Comparison of ENCODE assay signal across 20 mouse cellular contexts in genomic region chr5:139208183-139208582, GRCm38 (mm10). TPM values are rescaled to one million over a fixed set of nuclear protein-coding genes. Genes with fewer than 3 reads are reported as not detected.
DNase-seq lines count a peak whose midpoint lies in the region; ATAC-seq and TF ChIP-seq lines count a peak whose summit lies in the region.
"Had no signal": no experiment of that assay in that cellular context is flagged by ENCODE, and none has a peak within 500 bp of the region (broad histone marks: within the 10 kb centered on the region; RNA-seq: fewer than 3 reads in every experiment).

No protein-coding gene starts in this region.

- H3K36me3 ChIP-seq in liver, embryonic 13.5 days = peaks cover 50% of the 10 kb centered on the region
- H3K36me3 ChIP-seq in liver, postnatal 0 days (replicated peaks; ENCODE audit: insufficient read depth, low read length) = peaks cover 12% of the 10 kb centered on the region
- peaks cover 16% of the 10 kb centered on the region for H3K36me3 ChIP-seq in myocyte (ENCODE audit: control insufficient read depth, insufficient read depth)
- H3K36me3 ChIP-seq in heart, embryonic 11.5 days (ENCODE audit: control insufficient read depth, insufficient read depth, low read length) = peaks cover 8% of the 10 kb centered on the region

- no peaks in the 10 kb centered on the region for H3K9me3 ChIP-seq in liver, embryonic 13.5 days (replicated peaks)
- no peaks in the 10 kb centered on the region for H3K9me3 ChIP-seq in liver, postnatal 0 days (ENCODE audit: low read length)
- H3K9me3 ChIP-seq in heart, embryonic 11.5 days (replicated peaks; ENCODE audit: control insufficient read depth, low read length) = no peaks in the 10 kb centered on the region
- H3K9me3 ChIP-seq: G1E had no signal

- DNase-seq in liver, embryonic 13.5 days = no peak
- no peak for DNase-seq in liver, postnatal 0 days
- peak; percentile 48 for DNase-seq in ZHBTc4 (ENCODE audit: low read depth, low spot score)
- no peak for DNase-seq in thymus, postnatal 4 days
- DNase-seq: adrenal gland, adult 2 months; adrenal gland, adult 8-10 months; adrenal gland, postnatal 10 days; adrenal gland, postnatal 14 days; adrenal gland, postnatal 25 days; adrenal gland, postnatal 36 days; B cell, adult 2 months had no signal

- H3K27ac ChIP-seq in liver, embryonic 13.5 days = peak overlapping the region; percentile 20
- no peak overlapping the region for H3K27ac ChIP-seq in liver, postnatal 0 days (ENCODE audit: low read depth)
- no peak overlapping the region for H3K27ac ChIP-seq in heart, embryonic 11.5 days (ENCODE audit: low read depth, low read length)

- no peak overlapping the region for H3ac ChIP-seq in myocyte (ENCODE audit: control insufficient read depth, insufficient read length)

- H3K4me1 ChIP-seq in liver, embryonic 13.5 days (replicated peaks) = peaks cover 57% of the 10 kb centered on the region
- H3K4me1 ChIP-seq in liver, postnatal 0 days (ENCODE audit: insufficient read depth) = peaks cover 15% of the 10 kb centered on the region; the same call in 1 of the 2 replicates
- H3K4me1 ChIP-seq in heart, embryonic 11.5 days (ENCODE audit: control insufficient read depth, insufficient read depth, low read length) = 0 out of 2 replicates have a peak, but pooled peaks cover 8% of the 10 kb centered on the region

- H3K4me2 ChIP-seq in liver, embryonic 13.5 days = no peak overlapping the region
- H3K4me2 ChIP-seq in liver, postnatal 0 days (ENCODE audit: low read depth, low read length) = no peak overlapping the region
- H3K4me2 ChIP-seq in myocyte (ENCODE audit: low read depth) = peak overlapping the region; percentile 44
- no peak overlapping the region for H3K4me2 ChIP-seq in heart, embryonic 11.5 days

- TF ChIP-seq POLR2A in myocyte (IDR thresholded peaks at IDR 0.05; ENCODE audit: insufficient read length, low read depth) = no peak

- no peak for ATAC-seq in liver, embryonic 13.5 days (ENCODE audit: low read depth)
- ATAC-seq in liver, postnatal 0 days = no peak
- ATAC-seq in megakaryocyte, adult 5-6 weeks (ENCODE audit: poor library complexity, severe bottlenecking) = peak; percentile 41; the same call in 1 of the 2 replicates
- no peak for ATAC-seq in heart, embryonic 11.5 days (replicated peaks; ENCODE audit: insufficient number of reproducible peaks, low FRiP score, low TSS enrichment)
- ATAC-seq in activated CD4-positive, CD25-positive, alpha-beta regulatory T cell, adult 4 months = no peak
- ATAC-seq: CD4-positive, CD25-positive, alpha-beta regulatory T cell, adult 4 months; Patski had no signal

- H3K4me3 ChIP-seq in liver, embryonic 13.5 days (replicated peaks) = no peak overlapping the region
- H3K4me3 ChIP-seq in liver, postnatal 0 days (ENCODE audit: low read depth, low read length) = no peak overlapping the region
- H3K4me3 ChIP-seq in myocyte = no peak overlapping the region
- no peak overlapping the region for H3K4me3 ChIP-seq in heart, embryonic 11.5 days (ENCODE audit: low read depth, low read length)

- no peak overlapping the region for H3K9ac ChIP-seq in liver, embryonic 13.5 days
- no peak overlapping the region for H3K9ac ChIP-seq in liver, postnatal 0 days (replicated peaks)
- H3K9ac ChIP-seq in heart, embryonic 11.5 days (ENCODE audit: low read depth, low read length) = no peak overlapping the region

- H3K27me3 ChIP-seq in liver, embryonic 13.5 days = no peaks in the 10 kb centered on the region
- no peaks in the 10 kb centered on the region for H3K27me3 ChIP-seq in liver, postnatal 0 days (ENCODE audit: insufficient read depth, low read length)
- H3K27me3 ChIP-seq in myocyte (ENCODE audit: control insufficient read depth, insufficient read depth, insufficient read length) = no peaks in the 10 kb centered on the region
- no peaks in the 10 kb centered on the region for H3K27me3 ChIP-seq in heart, embryonic 11.5 days (ENCODE audit: control insufficient read depth, insufficient read depth, low read length)
- H3K27me3 ChIP-seq: CH12.LX, Patski had no signal

- no peak for TF ChIP-seq CTCF in liver, postnatal 0 days (IDR thresholded peaks at IDR 0.05; ENCODE audit: low read depth)

- no peak for TF ChIP-seq EP300 in liver, postnatal 0 days (IDR thresholded peaks at IDR 0.05; ENCODE audit: low read depth)

- peaks cover 92% of the 10 kb centered on the region for H3K79me2 ChIP-seq in myocyte (ENCODE audit: control insufficient read depth, insufficient read depth)

TF ChIP-seq in myocyte, 11 proteins besides CTCF, POLR2A, EP300 and RAD21:
- TF ChIP-seq USF1 (IDR thresholded peaks at IDR 0.05; ENCODE audit: low read depth) (no peak), MYOG (IDR thresholded peaks at IDR 0.05; ENCODE audit: control insufficient read depth in 1 of 3, insufficient read depth in 1 of 3, insufficient read length in 2 of 3, low read depth in 2 of 3) (peak; percentile 56 to 89 (median 86)), TCF12 (IDR thresholded peaks at IDR 0.05; ENCODE audit: insufficient read depth, poor library complexity, severe bottlenecking) (peak; percentile 54), MAX (IDR thresholded peaks at IDR 0.05; ENCODE audit: low read depth) (no peak), MYOD1 (IDR thresholded peaks at IDR 0.05; ENCODE audit: control insufficient read depth in 1 of 3, insufficient read length in 2 of 3, low read depth in 2 of 3) (peak in 2 of 3 experiments; percentile 47 to 91), SRF (IDR thresholded peaks at IDR 0.05; ENCODE audit: control insufficient read depth, insufficient read length, low read depth) (no peak)

RNA-seq across cellular contexts. Expression of gene Sun1, which starts 7.7 kb away (rescaled TPM):
- 20.9 and 23.7 TPM in 2 replicates for polyA plus RNA-seq in liver, embryonic 13.5 days (2015; fragmentation: Nextera tagmentation; extraction: Ambion mirVana)
- polyA plus RNA-seq in liver, postnatal 0 days (2015; fragmentation: Nextera tagmentation; extraction: Ambion mirVana) = 7.9 and 8.6 TPM in 2 replicates
- total RNA-seq in megakaryocyte, adult 5-6 weeks (2015) = 40.8 and 44.1 TPM in 2 replicates
- total RNA-seq in megakaryocyte, adult 5-6 weeks (2017) = 67.0 and 72.5 TPM in 2 replicates
- polyA plus RNA-seq in myocyte (2012; fragmentation: generic; extraction: Trizol) = 65.5 TPM
- 33.4 and 40.9 TPM in 2 replicates for polyA plus RNA-seq in heart, embryonic 11.5 days (2014; fragmentation: Nextera tagmentation; extraction: Ambion mirVana)
- 10 to 100 TPM; 29.3 to 33.5 TPM for polyA plus RNA-seq in activated CD4-positive, CD25-positive, alpha-beta regulatory T cell, adult 4 months (2017; shearing (Covaris generic))

RNA-seq across cellular contexts. Expression of gene Get4, which starts 43.9 kb away (rescaled TPM):
- polyA plus RNA-seq in liver, embryonic 13.5 days (2015; fragmentation: Nextera tagmentation; extraction: Ambion mirVana) = 135 and 141 TPM in 2 replicates
- polyA plus RNA-seq in liver, postnatal 0 days (2015; fragmentation: Nextera tagmentation; extraction: Ambion mirVana) = 92.7 and 97.5 TPM in 2 replicates
- 21.6 and 23.0 TPM in 2 replicates for total RNA-seq in megakaryocyte, adult 5-6 weeks (2015)
- 18.5 and 23.1 TPM in 2 replicates for total RNA-seq in megakaryocyte, adult 5-6 weeks (2017)
- 106 TPM for polyA plus RNA-seq in myocyte (2012; fragmentation: generic; extraction: Trizol)
- polyA plus RNA-seq in heart, embryonic 11.5 days (2014; fragmentation: Nextera tagmentation; extraction: Ambion mirVana) = 138 and 139 TPM in 2 replicates
- polyA plus RNA-seq in activated CD4-positive, CD25-positive, alpha-beta regulatory T cell, adult 4 months (2017; shearing (Covaris generic)) = 10 to 100 TPM; 14.9 to 18.2 TPM

RNA-seq across cellular contexts. Expression of gene Dnaaf5, which starts 58.2 kb away (rescaled TPM):
- polyA plus RNA-seq in liver, embryonic 13.5 days (2015; fragmentation: Nextera tagmentation; extraction: Ambion mirVana) = 2.4 and 3.6 TPM in 2 replicates
- polyA plus RNA-seq in liver, postnatal 0 days (2015; fragmentation: Nextera tagmentation; extraction: Ambion mirVana) = 1.3 and 1.4 TPM in 2 replicates
- 5.2 and 5.6 TPM in 2 replicates for total RNA-seq in megakaryocyte, adult 5-6 weeks (2015)
- 3.3 and 4.1 TPM in 2 replicates for total RNA-seq in megakaryocyte, adult 5-6 weeks (2017)
- 26.3 TPM for polyA plus RNA-seq in myocyte (2012; fragmentation: generic; extraction: Trizol)
- polyA plus RNA-seq in heart, embryonic 11.5 days (2014; fragmentation: Nextera tagmentation; extraction: Ambion mirVana) = 6.2 and 6.9 TPM in 2 replicates
- polyA plus RNA-seq in activated CD4-positive, CD25-positive, alpha-beta regulatory T cell, adult 4 months (2017; shearing (Covaris generic)) = 10 to 100 TPM in 1 of 2 experiments, 1 to 10 TPM in 1; 9.3 to 14.7 TPM

RNA-seq across cellular contexts. Expression of gene Prkar1b, which starts 58.4 kb away (rescaled TPM):
- polyA plus RNA-seq in liver, embryonic 13.5 days (2015; fragmentation: Nextera tagmentation; extraction: Ambion mirVana) = 2.5 and 2.6 TPM in 2 replicates
- 0.43 and 0.62 TPM in 2 replicates for polyA plus RNA-seq in liver, postnatal 0 days (2015; fragmentation: Nextera tagmentation; extraction: Ambion mirVana)
- 0.27 and 0.60 TPM in 2 replicates for total RNA-seq in megakaryocyte, adult 5-6 weeks (2015)
- 0.04 and 0.48 TPM in 2 replicates for total RNA-seq in megakaryocyte, adult 5-6 weeks (2017)
- 1.3 TPM for polyA plus RNA-seq in myocyte (2012; fragmentation: generic; extraction: Trizol)
- 5.3 and 8.4 TPM in 2 replicates for polyA plus RNA-seq in heart, embryonic 11.5 days (2014; fragmentation: Nextera tagmentation; extraction: Ambion mirVana)
- polyA plus RNA-seq in activated CD4-positive, CD25-positive, alpha-beta regulatory T cell, adult 4 months (2017; shearing (Covaris generic)) = 1 to 10 TPM; 2.6 to 5.4 TPM
- total RNA-seq: CH12.LX, MEL had no signal
- polyA plus RNA-seq: G1E had no signal
